Mouse (Mus musculus) C2C12 (cell line): Measurements from ENCODE around the gene Pthlh.

Source experiments
- CTCF ChIP-seq: IDR thresholded peaks from one replicate; pipeline ENCODE4 v1.5.1; 2011; ENCODE audit not compliant: control insufficient read depth, insufficient read depth, insufficient read length
- FOSL1 ChIP-seq: IDR thresholded peaks from one replicate; pipeline ENCODE4 v1.8.0; 2011; ENCODE audit warnings: mild to moderate bottlenecking, low read length; ENCODE audit not compliant: poor library complexity, insufficient read depth, severe bottlenecking
- MYOD1 ChIP-seq: IDR thresholded peaks from one replicate; pipeline ENCODE4 v1.6.1; 2011; ENCODE audit warnings: low read depth; ENCODE audit not compliant: control insufficient read depth, insufficient read length
- USF1 ChIP-seq: IDR thresholded peaks from one replicate; pipeline ENCODE4 v1.6.1; 2011; ENCODE audit warnings: low read depth, mild to moderate bottlenecking, control low read depth, moderate library complexity

- no peak for TF ChIP-seq CTCF
- no peak for TF ChIP-seq USF1
- no peak for TF ChIP-seq FOSL1
- no peak for TF ChIP-seq MYOD1
These were observed 19.7 kb downstream of the Pthlh start for GRCm38 (mm10) chr6:147244294-147244693.
